In genomic region chr5:100221005-100221583, GRCm38 (mm10) we compare ENCODE assay signal across 10 mouse cellular contexts.
DNase-seq lines count a peak whose midpoint lies in the region; ATAC-seq and TF ChIP-seq lines count a peak whose summit lies in the region.
"Had no signal": no experiment of that assay in that cellular context is flagged by ENCODE, and none has a peak within 500 bp of the region (broad histone marks: within the 10 kb centered on the region; RNA-seq: fewer than 3 reads in every experiment).

No protein-coding gene starts in this region.

- H3K9ac ChIP-seq in heart, embryonic 16.5 days (ENCODE audit: low read length) = no peak overlapping the region
- H3K9ac ChIP-seq in forebrain, postnatal 0 days = no peak overlapping the region
- H3K9ac ChIP-seq: liver, postnatal 0 days had no signal

- ATAC-seq in heart, embryonic 16.5 days (replicated peaks; ENCODE audit: extremely low read depth, insufficient read depth, low FRiP score) = no peak
- ATAC-seq in forebrain, postnatal 0 days = peak; percentile 71
- ATAC-seq: liver, postnatal 0 days had no signal

- H3K36me3 ChIP-seq in heart, embryonic 16.5 days (ENCODE audit: control insufficient read depth, insufficient read depth) = no peaks in the 10 kb centered on the region
- no peaks in the 10 kb centered on the region for H3K36me3 ChIP-seq in forebrain, postnatal 0 days (ENCODE audit: insufficient read depth)

- WGBS in heart, embryonic 16.5 days = 54% methylated on average over 10 of the region's 10 CpGs
- WGBS in forebrain, postnatal 0 days = 39% methylated on average over 10 of the region's 10 CpGs

- H3K4me3 ChIP-seq in heart, embryonic 16.5 days (ENCODE audit: low read length) = no peak overlapping the region
- H3K4me3 ChIP-seq in forebrain, postnatal 0 days (ENCODE audit: low read depth, low read length) = no peak overlapping the region

- H3K9me3 ChIP-seq in heart, embryonic 16.5 days (replicated peaks; ENCODE audit: control insufficient read depth, low read length) = no peaks in the 10 kb centered on the region
- no peaks in the 10 kb centered on the region for H3K9me3 ChIP-seq in forebrain, postnatal 0 days (ENCODE audit: low read length)

- H3K4me2 ChIP-seq in heart, embryonic 16.5 days (ENCODE audit: low read depth, low read length) = no peak overlapping the region
- no peak overlapping the region for H3K4me2 ChIP-seq in forebrain, postnatal 0 days (ENCODE audit: low read depth)

- H3K27me3 ChIP-seq in heart, embryonic 16.5 days (ENCODE audit: control insufficient read depth, insufficient read depth, low read length) = no peaks in the 10 kb centered on the region
- no peaks in the 10 kb centered on the region for H3K27me3 ChIP-seq in forebrain, postnatal 0 days (ENCODE audit: insufficient read depth, low read length)

- peak; percentile 32; the same call in 1 of the 2 replicates for TF ChIP-seq CTCF in forebrain, postnatal 0 days (IDR thresholded peaks at IDR 0.05; ENCODE audit: low read depth)

- H3K4me1 ChIP-seq in heart, embryonic 16.5 days (ENCODE audit: control insufficient read depth, insufficient read depth, low read length) = no peaks in the 10 kb centered on the region
- 0 out of 2 replicates have a peak, but pooled peaks cover 5% of the 10 kb centered on the region for H3K4me1 ChIP-seq in forebrain, postnatal 0 days (ENCODE audit: insufficient read depth)

- DNase-seq in heart, postnatal 25 days (ENCODE audit: low spot score) = no peak
- DNase-seq in left cerebral cortex, postnatal 4 days = peak; percentile 32
- no peak for DNase-seq in left cerebral cortex, postnatal 36 days (ENCODE audit: low spot score in 2 of 2)
- peak; percentile 48 for DNase-seq in forebrain, postnatal 0 days
- peak; percentile 23 to 59 for DNase-seq in kidney, postnatal 25 days
- DNase-seq in testis, postnatal 10 days (ENCODE audit: low spot score) = no peak
- no peak for DNase-seq in MN1 (ENCODE audit: low spot score)
- DNase-seq: liver, postnatal 0 days; thymus, postnatal 4 days had no signal

- H3K27ac ChIP-seq in heart, embryonic 16.5 days (ENCODE audit: low read length) = peak overlapping the region; percentile 31; the same call in 1 of the 2 replicates
- peak overlapping the region; percentile 45; the same call in 1 of the 2 replicates for H3K27ac ChIP-seq in forebrain, postnatal 0 days (ENCODE audit: low read depth, low read length)

- intact Hi-C loops in heart, postnatal 25 days (cut with DNase I) = no loop called here
- intact Hi-C loops in left cerebral cortex, postnatal 4 days (cut with DNase I) = no loop called here
- intact Hi-C loops in left cerebral cortex, postnatal 36 days (cut with DNase I) = no loop called here

Comparison
In these comparisons a context has a peak if more than half of its experiments do, and no peak if none do; other contexts are left out.
1. DNase-seq: peak in left cerebral cortex, postnatal 4 days (single experiment), forebrain, postnatal 0 days (single experiment) and kidney, postnatal 25 days (2 of 2); none in heart, postnatal 25 days (single experiment), left cerebral cortex, postnatal 36 days (0 of 2), testis, postnatal 10 days (single experiment) and MN1 (single experiment).